Mouse (Mus musculus): ENCODE data around the gene Ncoa4.
A peak's percentile ranks its signal among the peaks of the same experiment; 100 is the strongest.
"Not testable (repeated sequence)": the region's sequence is repeated elsewhere in the genome, so short reads cannot be mapped to it uniquely, and the experiment has no call there.

Ncoa4 gene

GRCm38 (mm10) chr14:32161090-32161885 lies 1.6 kb downstream of the Ncoa4 start:
- DNase-seq: no peak

- no peak for DNase-seq
These were observed 2.6 kb downstream of the Ncoa4 start for GRCm38 (mm10) chr14:32162231-32162630.

GRCm38 (mm10) chr14:32163203-32163888 lies 3.7 kb downstream of the Ncoa4 start:
- DNase-seq: no peak

- no peak for DNase-seq
These were observed 4.7 kb downstream of the Ncoa4 start for GRCm38 (mm10) chr14:32164173-32165051.

- peak; percentile 91 to 94 for DNase-seq
These were observed 5.8 kb downstream of the Ncoa4 start for GRCm38 (mm10) chr14:32165278-32166061.

- no peak for DNase-seq
These were observed 6.4 kb downstream of the Ncoa4 start for GRCm38 (mm10) chr14:32166062-32166441.

- no peak for DNase-seq
These were observed 7.2 kb downstream of the Ncoa4 start for GRCm38 (mm10) chr14:32166840-32167239.

- DNase-seq: no peak
These were observed 7.7 kb downstream of the Ncoa4 start for GRCm38 (mm10) chr14:32167326-32167725.

- no peak for DNase-seq
These were observed 9.1 kb downstream of the Ncoa4 start for GRCm38 (mm10) chr14:32168653-32169231.

- no peak for DNase-seq
These were observed 10.5 kb downstream of the Ncoa4 start for GRCm38 (mm10) chr14:32170137-32170536.

- DNase-seq: no peak
These were observed 15.6 kb downstream of the Ncoa4 start for GRCm38 (mm10) chr14:32175310-32175709.

GRCm38 (mm10) chr14:32176590-32176989 lies 16.9 kb downstream of the Ncoa4 start:
- DNase-seq: not testable (repeated sequence)

GRCm38 (mm10) chr14:32179393-32180195 lies 19.9 kb downstream of the Ncoa4 start:
- no peak for DNase-seq

- no peak for DNase-seq
These were observed 21.2 kb downstream of the Ncoa4 start for GRCm38 (mm10) chr14:32180861-32181260.

GRCm38 (mm10) chr14:32183846-32184245 lies 24.2 kb downstream of the Ncoa4 start:
- no peak for DNase-seq

- DNase-seq: no peak
These were observed 31.1 kb downstream of the Ncoa4 start for GRCm38 (mm10) chr14:32190627-32191391.

- DNase-seq: no peak
These were observed 32.3 kb downstream of the Ncoa4 start for GRCm38 (mm10) chr14:32191926-32192325.

- DNase-seq: peak; percentile 80 to 81
These were observed 32.8 kb downstream of the Ncoa4 start for GRCm38 (mm10) chr14:32192437-32192836.

- DNase-seq: not testable (repeated sequence)
These were observed 33.9 kb downstream of the Ncoa4 start for GRCm38 (mm10) chr14:32193557-32193956.

GRCm38 (mm10) chr14:32201354-32201753 lies 41.7 kb downstream of the Ncoa4 start:
- no peak for DNase-seq
